Mouse (Mus musculus) bone marrow macrophage, adult 2 months (primary cell): ENCODE results near the gene Cd63.

Source experiments
- CTCF ChIP-seq: IDR thresholded peaks from 2 replicates; pipeline ENCODE4 v1.5.1; 2012; ENCODE audit warnings: low read depth, mild to moderate bottlenecking, low read length, moderate library complexity
- POLR2A ChIP-seq: IDR thresholded peaks from 2 replicates; pipeline ENCODE4 v1.6.1; 2012; ENCODE audit warnings: mild to moderate bottlenecking, low read depth, low read length, borderline replicate concordance

DNA sequence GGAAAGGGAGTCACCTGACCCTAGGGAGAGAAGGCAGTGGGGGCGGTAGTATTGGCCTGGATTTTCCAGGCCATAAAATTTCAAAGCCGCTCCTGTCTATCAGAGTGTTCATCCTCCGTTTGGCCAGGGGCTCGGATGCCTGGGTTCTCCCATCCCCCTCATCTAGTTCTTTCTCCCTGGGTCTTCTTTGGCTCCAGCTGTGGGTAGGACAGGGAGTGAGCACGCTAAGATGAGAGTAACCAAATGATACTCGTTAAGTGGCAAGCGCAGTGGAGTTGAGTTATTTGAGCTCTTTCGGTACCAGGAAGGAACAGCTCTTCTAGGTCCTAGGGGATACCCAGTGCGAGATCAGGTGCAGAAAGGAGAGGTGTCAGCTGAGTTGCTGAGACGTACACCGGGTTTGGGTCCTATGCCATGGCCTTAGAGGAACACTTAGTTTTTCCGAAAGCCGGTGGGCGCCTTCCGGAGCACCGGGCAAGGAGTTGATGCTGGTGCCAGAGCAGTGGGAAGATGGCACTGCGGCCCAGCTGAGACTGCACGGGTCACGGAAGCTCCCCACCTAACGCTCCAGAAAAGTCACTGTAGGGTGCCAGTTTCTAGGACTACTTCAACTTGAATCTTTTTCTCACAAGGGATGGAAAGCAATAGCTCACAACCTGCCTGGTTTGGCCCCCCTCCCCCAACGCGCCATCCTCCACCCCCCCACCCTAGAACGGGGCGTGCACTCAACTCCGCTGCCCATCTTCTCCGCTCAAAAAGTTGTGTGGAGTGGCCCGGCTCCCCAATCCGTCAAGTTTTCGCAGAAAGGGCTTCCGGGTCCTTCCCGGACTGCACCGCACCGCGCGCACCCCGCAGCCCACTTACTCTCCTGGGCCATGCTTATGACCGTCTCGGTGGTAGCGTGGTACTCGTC, 10.2 kb upstream of the Cd63 start:
- no peak for TF ChIP-seq CTCF
- TF ChIP-seq POLR2A: no peak
